In the genomic region with DNA sequence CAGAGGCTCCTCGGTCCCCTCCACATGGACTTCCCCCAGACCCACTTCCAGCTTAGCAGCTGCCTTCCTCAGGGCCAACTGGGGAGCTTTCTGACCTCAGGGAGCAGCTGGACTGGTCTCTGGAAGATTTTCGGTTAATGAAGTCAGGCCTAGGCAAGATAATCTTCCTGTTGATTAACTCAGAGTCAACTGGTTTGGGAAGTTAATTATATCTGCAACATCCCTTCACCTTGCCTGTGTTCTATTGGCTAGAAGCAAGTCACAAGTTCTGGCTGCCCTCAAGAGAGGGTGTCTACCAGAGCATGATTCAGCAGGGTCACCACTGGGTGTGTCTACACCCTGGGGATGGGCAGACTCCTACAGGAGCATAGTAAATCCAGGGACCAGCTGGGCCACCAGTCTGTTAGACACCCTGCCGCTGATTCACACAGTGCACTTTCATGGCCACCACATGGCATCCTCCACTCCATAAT, we compare ENCODE assay signal across 17 mouse cellular contexts. TPM values are rescaled to one million over a fixed set of nuclear protein-coding genes. Genes with fewer than 3 reads are reported as not detected.
DNase-seq lines count a peak whose midpoint lies in the region; ATAC-seq and TF ChIP-seq lines count a peak whose summit lies in the region.
"Had no signal": no experiment of that assay in that cellular context is flagged by ENCODE, and none has a peak within 500 bp of the region (broad histone marks: within the 10 kb centered on the region; RNA-seq: fewer than 3 reads in every experiment).

No protein-coding gene starts in this region.

- H3K4me1 ChIP-seq in limb, embryonic 15.5 days, result peaks cover 2% of the 10 kb centered on the region; the same call in 1 of the 2 replicates
- H3K4me1 ChIP-seq in limb, embryonic 10.5 days, result peaks cover 10% of the 10 kb centered on the region
- 0 out of 2 replicates have a peak, but pooled peaks cover 3% of the 10 kb centered on the region for H3K4me1 ChIP-seq in liver, embryonic 11.5 days (replicated peaks; ENCODE audit: control insufficient read depth, insufficient read depth, low read length)
- no peaks in the 10 kb centered on the region for H3K4me1 ChIP-seq in stomach, postnatal 0 days (replicated peaks; ENCODE audit: control insufficient read depth, insufficient read depth)
- H3K4me1 ChIP-seq: hindbrain, embryonic 12.5 days had no signal

- no peak for ATAC-seq in limb, embryonic 15.5 days (ENCODE audit: insufficient number of reproducible peaks, low FRiP score, low TSS enrichment, low read depth)
- ATAC-seq in liver, embryonic 11.5 days (replicated peaks; ENCODE audit: low FRiP score), result 0 out of 2 replicates have a peak, but pooled peaks have one; percentile 29
- ATAC-seq in stomach, postnatal 0 days (ENCODE audit: low FRiP score, low TSS enrichment), result peak; percentile 53; the same call in 1 of the 2 replicates
- ATAC-seq: forebrain, embryonic 14.5 days; inflammation-experienced regulatory T-cells, adult 6 months had no signal

- 73% methylated on average over 3 of the region's 3 CpGs for WGBS in limb, embryonic 15.5 days
- 87% methylated on average over 3 of the region's 3 CpGs for WGBS in limb, embryonic 10.5 days
- WGBS in liver, embryonic 11.5 days, result 64% methylated on average over 3 of the region's 3 CpGs
- WGBS in stomach, postnatal 0 days, result 72% methylated on average over 3 of the region's 3 CpGs

- no peaks in the 10 kb centered on the region for H3K9me3 ChIP-seq in limb, embryonic 15.5 days
- H3K9me3 ChIP-seq in limb, embryonic 10.5 days (replicated peaks), result no peaks in the 10 kb centered on the region; the same call in 1 of the 2 replicates
- no peaks in the 10 kb centered on the region for H3K9me3 ChIP-seq in liver, embryonic 11.5 days (ENCODE audit: control insufficient read depth, low read length)
- H3K9me3 ChIP-seq in stomach, postnatal 0 days (ENCODE audit: control insufficient read depth, low read length), result no peaks in the 10 kb centered on the region

- no peak overlapping the region for H3K9ac ChIP-seq in limb, embryonic 15.5 days
- no peak overlapping the region for H3K9ac ChIP-seq in liver, embryonic 11.5 days (ENCODE audit: low read depth, low read length)
- no peak overlapping the region for H3K9ac ChIP-seq in stomach, postnatal 0 days (ENCODE audit: low read length)
- H3K9ac ChIP-seq: hindbrain, embryonic 12.5 days; kidney, embryonic 15.5 days had no signal

- H3K36me3 ChIP-seq in limb, embryonic 15.5 days, result no peaks in the 10 kb centered on the region
- no peaks in the 10 kb centered on the region for H3K36me3 ChIP-seq in limb, embryonic 10.5 days
- H3K36me3 ChIP-seq in liver, embryonic 11.5 days (ENCODE audit: control insufficient read depth, insufficient read depth, low read length), result no peaks in the 10 kb centered on the region
- no peaks in the 10 kb centered on the region for H3K36me3 ChIP-seq in stomach, postnatal 0 days (ENCODE audit: control insufficient read depth, insufficient read depth, low read length)
- H3K36me3 ChIP-seq: hindbrain, embryonic 12.5 days; kidney, embryonic 15.5 days had no signal

- TF ChIP-seq CTCF in stomach, postnatal 0 days (IDR thresholded peaks at IDR 0.05; ENCODE audit: low read depth), result no peak

- peak overlapping the region; percentile 52; the same call in 1 of the 2 replicates for H3K27ac ChIP-seq in limb, embryonic 15.5 days
- no peak overlapping the region for H3K27ac ChIP-seq in limb, embryonic 10.5 days
- H3K27ac ChIP-seq in liver, embryonic 11.5 days (ENCODE audit: low read depth, low read length), result no peak overlapping the region
- peak overlapping the region; percentile 30; the same call in 1 of the 2 replicates for H3K27ac ChIP-seq in stomach, postnatal 0 days (replicated peaks)
- H3K27ac ChIP-seq: hindbrain, embryonic 12.5 days; kidney, embryonic 15.5 days had no signal

- TF ChIP-seq EP300 in stomach, postnatal 0 days (optimal IDR thresholded peaks at IDR 0.05), result peak; percentile 47

- DNase-seq in limb, embryonic 10.5 days (ENCODE audit: low spot score), result no peak
- peak; percentile 73 for DNase-seq in MEL-GATA-1-ER (ENCODE audit: extremely low read depth, low read depth)
- no peak for DNase-seq in liver, embryonic 11.5 days (ENCODE audit: low spot score)
- DNase-seq in stomach, postnatal 0 days (ENCODE audit: low spot score), result no peak
- DNase-seq in adrenal gland, postnatal 10 days, result no peak
- no peak for DNase-seq in gastrocnemius, postnatal 25 days
- DNase-seq: adrenal gland, postnatal 36 days; cerebellum, adult 18-20 months; gastrocnemius, postnatal 14 days; kidney, postnatal 4 days; lung, postnatal 14 days had no signal

- H3K27me3 ChIP-seq in limb, embryonic 15.5 days, result peaks cover 13% of the 10 kb centered on the region; the same call in 1 of the 2 replicates
- H3K27me3 ChIP-seq in limb, embryonic 10.5 days (ENCODE audit: low read depth, poor library complexity, severe bottlenecking), result no peaks in the 10 kb centered on the region
- no peaks in the 10 kb centered on the region for H3K27me3 ChIP-seq in liver, embryonic 11.5 days (replicated peaks; ENCODE audit: control insufficient read depth, insufficient read depth, low read length)
- no peaks in the 10 kb centered on the region for H3K27me3 ChIP-seq in stomach, postnatal 0 days (ENCODE audit: control insufficient read depth, insufficient read depth, low read length)
- H3K27me3 ChIP-seq: hindbrain, embryonic 12.5 days; kidney, embryonic 15.5 days had no signal

- no peak overlapping the region for H3K4me3 ChIP-seq in limb, embryonic 15.5 days
- H3K4me3 ChIP-seq in limb, embryonic 10.5 days, result no peak overlapping the region
- no peak overlapping the region for H3K4me3 ChIP-seq in liver, embryonic 11.5 days (ENCODE audit: low read depth, low read length)
- H3K4me3 ChIP-seq in stomach, postnatal 0 days (ENCODE audit: low read depth, low read length), result no peak overlapping the region
- H3K4me3 ChIP-seq: erythroblast, embryonic 14.5 days; hindbrain, embryonic 12.5 days; kidney, embryonic 15.5 days had no signal

- H3K4me2 ChIP-seq in limb, embryonic 15.5 days, result no peak overlapping the region
- H3K4me2 ChIP-seq in liver, embryonic 11.5 days, result no peak overlapping the region
- no peak overlapping the region for H3K4me2 ChIP-seq in stomach, postnatal 0 days (replicated peaks; ENCODE audit: low read depth)
- H3K4me2 ChIP-seq: hindbrain, embryonic 12.5 days; kidney, embryonic 15.5 days had no signal

RNA-seq across cellular contexts. Expression of a gene that starts 53.9 kb away (rescaled TPM):
- polyA plus RNA-seq in limb, embryonic 15.5 days (2015; fragmentation: Nextera tagmentation; extraction: Ambion mirVana), result 4.4 and 5.1 TPM in 2 replicates
- 4.3 and 4.7 TPM in 2 replicates for polyA plus RNA-seq in limb, embryonic 10.5 days (2016; fragmentation: Nextera tagmentation; extraction: Ambion mirVana)
- polyA plus RNA-seq in liver, embryonic 11.5 days (2014; fragmentation: Nextera tagmentation; extraction: Ambion mirVana), result 2.9 and 3.1 TPM in 2 replicates
- polyA plus RNA-seq in stomach, postnatal 0 days (2015; fragmentation: Nextera tagmentation; extraction: Ambion mirVana), result 2.8 and 2.9 TPM in 2 replicates
- 10 to 100 TPM in 1 of 2 experiments, 1 to 10 TPM in 1; 8.3 to 10.9 TPM for total RNA-seq in adrenal gland, postnatal 10 days (2021)
- total RNA-seq in gastrocnemius, postnatal 25 days (2021), result 1 to 10 TPM; 2.4 to 2.5 TPM

Comparison
In these comparisons a context has a peak if more than half of its experiments do, and no peak if none do; other contexts are left out.
1. H3K27ac ChIP-seq: peak in limb, embryonic 15.5 days (single experiment) and stomach, postnatal 0 days (single experiment); none in limb, embryonic 10.5 days (single experiment) and liver, embryonic 11.5 days (single experiment).